Mouse (Mus musculus): ENCODE results near the gene Mtus2. TPM values are rescaled to one million over a fixed set of nuclear protein-coding genes. Genes with fewer than 3 reads are reported as not detected.

Mtus2 gene
- 3.8 TPM for polyA plus RNA-seq (2017; shearing (Covaris generic))

GRCm38 (mm10) chr5:147956821-147957564, at the start of gene Mtus2:
TSS of gene Mtus2 (plus strand) at chr5:147957320.

Other genes starting within 250 kb of the Mtus2 start
- not detected for gene Flt1, start 231.3 kb upstream of the Mtus2 start, polyA plus RNA-seq (2017; shearing (Covaris generic))
- 490 TPM for gene Pomp, start 96.9 kb upstream of the Mtus2 start, polyA plus RNA-seq (2017; shearing (Covaris generic))
- 30.0 TPM for gene Slc46a3, start 62.5 kb upstream of the Mtus2 start, polyA plus RNA-seq (2017; shearing (Covaris generic))